Mouse (Mus musculus) C2C12 (cell line): ENCODE measurements at regions not wholly inside any gene's neighbourhood (a gene's known extent, or its start where the extent isn't known, plus 50 kb on each side); places are given as distances from the start of the nearest gene placed in this dataset.

Source experiments
- H3K27me3 ChIP-seq: one replicate; pipeline ENCODE4 v1.6.1; 2011; ENCODE audit not compliant: control insufficient read depth, insufficient read depth, insufficient read length
- H3K36me3 ChIP-seq: one replicate; pipeline ENCODE4 v1.6.1; 2011; ENCODE audit not compliant: control insufficient read depth, insufficient read depth
- H3K4me3 ChIP-seq: one replicate; pipeline ENCODE4 v1.5.1; 2011; ENCODE audit warnings: mild to moderate bottlenecking, control low read depth; ENCODE audit not compliant: poor library complexity, insufficient read depth, severe bottlenecking
- H3K79me2 ChIP-seq: one replicate; pipeline ENCODE4 v1.6.1; 2011; ENCODE audit not compliant: control insufficient read depth, insufficient read depth
- H3K79me3 ChIP-seq: one replicate; pipeline ENCODE4 v1.6.1; 2011; ENCODE audit warnings: low read depth, control low read depth
- H3ac ChIP-seq: one replicate; pipeline ENCODE3; 2011; ENCODE audit warnings: low read depth; ENCODE audit not compliant: control insufficient read depth, insufficient read length
- CEBPB ChIP-seq: IDR thresholded peaks from one replicate; pipeline ENCODE4 v1.6.1; 2011; ENCODE audit warnings: low read depth, mild to moderate bottlenecking, control low read depth, moderate library complexity
- CTCF ChIP-seq: IDR thresholded peaks from one replicate; pipeline ENCODE4 v1.5.1; 2011; ENCODE audit not compliant: control insufficient read depth, insufficient read depth, insufficient read length
- FOSL1 ChIP-seq: IDR thresholded peaks from one replicate; pipeline ENCODE4 v1.8.0; 2011; ENCODE audit warnings: mild to moderate bottlenecking, low read length; ENCODE audit not compliant: poor library complexity, insufficient read depth, severe bottlenecking
- MAX ChIP-seq: IDR thresholded peaks from one replicate; pipeline ENCODE4 v1.6.1; 2011; ENCODE audit warnings: mild to moderate bottlenecking, control low read depth
- MYOD1 ChIP-seq: IDR thresholded peaks from one replicate; pipeline ENCODE4 v1.6.1; 2011; ENCODE audit warnings: low read depth; ENCODE audit not compliant: control insufficient read depth, insufficient read length
- MYOG ChIP-seq: IDR thresholded peaks from one replicate; pipeline ENCODE4 v1.6.1; 2011; ENCODE audit not compliant: control insufficient read depth, insufficient read length; ENCODE audit errors: extremely low read depth
- USF1 ChIP-seq: IDR thresholded peaks from one replicate; pipeline ENCODE4 v1.6.1; 2011; ENCODE audit warnings: low read depth, mild to moderate bottlenecking, control low read depth, moderate library complexity

DNA sequence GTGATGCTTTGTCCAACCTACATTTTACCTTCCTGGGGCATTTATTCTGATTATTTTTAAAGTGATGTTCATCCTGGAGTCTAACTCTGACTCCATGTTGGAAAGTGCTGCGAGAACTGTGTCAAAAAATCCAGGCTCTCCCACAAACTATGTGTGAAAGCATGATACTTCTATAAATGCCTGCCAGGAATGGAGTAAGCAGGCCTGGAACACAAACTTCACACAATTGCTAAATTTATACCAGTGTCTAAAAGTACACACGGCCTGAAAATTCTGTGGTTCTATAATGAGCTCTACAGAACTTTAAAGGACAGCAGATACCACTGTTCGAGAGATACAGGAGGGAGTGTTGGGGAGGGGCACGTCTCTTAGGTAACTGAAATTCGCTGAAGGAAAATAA, 96.0 kb upstream of the Negr1 start:
- Histone ChIP-seq H3K4me3 (no peak overlapping the region), H3K79me2 (no peaks in the 10 kb centered on the region), H3K79me3 (no peaks in the 10 kb centered on the region), H3K27me3 (no peaks in the 10 kb centered on the region), H3ac (no peak overlapping the region), H3K36me3 (no peaks in the 10 kb centered on the region)
- TF ChIP-seq CTCF = no peak
- no peak for TF ChIP-seq CEBPB
- TF ChIP-seq MYOD1 = no peak
- no peak for TF ChIP-seq MYOG
- no peak for TF ChIP-seq MAX
- no peak for TF ChIP-seq USF1
- no peak for TF ChIP-seq FOSL1

DNA sequence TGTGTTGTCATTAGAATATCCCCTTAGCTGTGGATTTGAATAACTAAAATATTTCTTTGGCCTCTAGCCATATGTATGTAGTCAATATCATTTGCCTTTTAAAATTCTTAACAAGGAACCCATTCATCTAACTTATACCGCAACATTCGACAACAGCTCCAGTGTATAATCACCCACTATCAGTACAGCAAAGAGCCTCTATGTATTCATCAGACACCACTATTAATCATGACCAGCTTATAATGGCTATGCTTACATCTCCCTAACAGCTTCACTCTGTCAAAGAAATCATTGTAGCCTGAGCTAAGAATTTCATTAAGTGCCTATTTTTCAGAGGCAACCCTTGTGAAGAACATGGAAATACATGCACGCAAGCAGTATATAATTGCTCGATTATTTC, 88.9 kb upstream of the Negr1 start:
- H3K79me3 ChIP-seq = no peaks in the 10 kb centered on the region
- no peak overlapping the region for H3ac ChIP-seq
- H3K36me3 ChIP-seq = no peaks in the 10 kb centered on the region
- no peak overlapping the region for H3K4me3 ChIP-seq
- no peaks in the 10 kb centered on the region for H3K27me3 ChIP-seq
- no peaks in the 10 kb centered on the region for H3K79me2 ChIP-seq
- TF ChIP-seq USF1 = no peak
- no peak for TF ChIP-seq FOSL1
- no peak for TF ChIP-seq MAX
- no peak for TF ChIP-seq MYOD1
- TF ChIP-seq CEBPB = no peak
- TF ChIP-seq MYOG = no peak
- TF ChIP-seq CTCF = no peak
